Mouse (Mus musculus): ENCODE measurements at regions not wholly inside any gene's neighbourhood (a gene's known extent, or its start where the extent isn't known, plus 50 kb on each side); places are given as distances from the start of the nearest gene placed in this dataset.

GRCm38 (mm10) chr9:47358400-47358767 lies 171.6 kb upstream of the Cadm1 start:
- WGBS, result 43% methylated on average over 4 of the region's 4 CpGs
- Histone ChIP-seq H3K4me2 (0 out of 2 replicates have a peak overlapping the region, but pooled peaks have one; percentile 6), H3K9me3 (no peaks in the 10 kb centered on the region), H3K27me3 (0 out of 2 replicates have a peak, but pooled peaks cover 5% of the 10 kb centered on the region), H3K36me3 (no peaks in the 10 kb centered on the region), H3K4me3 (no peak overlapping the region), H3K4me1 (replicated peaks) (peaks cover 26% of the 10 kb centered on the region), H3K9ac (no peak overlapping the region), H3K27ac (replicated peaks) (no peak overlapping the region)
- ATAC-seq (ENCODE audit: low FRiP score, low read depth), result no peak; the same call in 1 of the 2 replicates

GRCm38 (mm10) chr9:47363086-47363485 lies 166.9 kb upstream of the Cadm1 start:
- Histone ChIP-seq H3K4me3 (no peak overlapping the region), H3K4me2 (no peak overlapping the region), H3K27me3 (0 out of 2 replicates have a peak, but pooled peaks cover 5% of the 10 kb centered on the region), H3K9ac (no peak overlapping the region), H3K36me3 (no peaks in the 10 kb centered on the region), H3K27ac (replicated peaks) (no peak overlapping the region), H3K4me1 (replicated peaks) (peaks cover 27% of the 10 kb centered on the region), H3K9me3 (no peaks in the 10 kb centered on the region)
- WGBS, result 7% methylated on average over 11 of the region's 11 CpGs
- no peak for ATAC-seq (ENCODE audit: low FRiP score, low read depth)

DNA sequence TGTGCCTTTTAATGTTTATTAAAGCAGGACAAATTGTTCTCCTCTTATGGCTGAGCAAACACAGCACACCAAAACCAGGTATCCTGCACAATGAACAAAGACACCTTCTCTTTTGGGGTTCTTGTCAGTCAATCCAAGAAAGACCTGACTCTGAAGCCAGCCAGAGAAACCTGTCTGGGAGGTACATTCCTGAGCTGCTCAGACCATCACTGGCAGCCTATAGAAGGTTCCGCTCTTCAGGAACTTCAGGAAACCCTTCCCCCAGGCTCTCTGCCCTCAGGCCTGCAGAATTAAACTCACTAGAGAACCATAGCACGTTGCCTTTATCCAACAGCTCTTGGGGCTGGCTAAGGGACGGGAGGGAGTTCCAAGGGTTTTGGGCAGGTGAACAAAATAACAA lies 165.2 kb upstream of the Cadm1 start:
- ATAC-seq (ENCODE audit: low FRiP score, low read depth), result no peak
- no peak overlapping the region for H3K4me3 ChIP-seq
- WGBS, result 78% methylated on average over 3 of the region's 3 CpGs

GRCm38 (mm10) chr9:47367266-47367957 lies 162.6 kb upstream of the Cadm1 start:
- Histone ChIP-seq H3K4me3 (peak overlapping the region; percentile 30), H3K4me1 (replicated peaks) (peaks cover 26% of the 10 kb centered on the region), H3K27me3 (no peaks in the 10 kb centered on the region), H3K27ac (replicated peaks) (no peak overlapping the region; the same call in 1 of the 2 replicates), H3K9me3 (no peaks in the 10 kb centered on the region), H3K36me3 (no peaks in the 10 kb centered on the region), H3K9ac (no peak overlapping the region), H3K4me2 (peak overlapping the region; percentile 64)
- 4% methylated on average over 17 of the region's 17 CpGs for WGBS
- peak; percentile 56; the same call in 1 of the 2 replicates for ATAC-seq (ENCODE audit: low FRiP score, low read depth)

More for the DNA sequence above, 165.2 kb upstream of the Cadm1 start:
- H3K9ac ChIP-seq, result no peak overlapping the region
- H3K27ac ChIP-seq (replicated peaks), result no peak overlapping the region
- H3K36me3 ChIP-seq, result no peaks in the 10 kb centered on the region
- H3K27me3 ChIP-seq, result 0 out of 2 replicates have a peak, but pooled peaks cover 5% of the 10 kb centered on the region
- H3K4me1 ChIP-seq (replicated peaks), result peaks cover 26% of the 10 kb centered on the region
- H3K4me2 ChIP-seq, result no peak overlapping the region
- no peaks in the 10 kb centered on the region for H3K9me3 ChIP-seq

DNA sequence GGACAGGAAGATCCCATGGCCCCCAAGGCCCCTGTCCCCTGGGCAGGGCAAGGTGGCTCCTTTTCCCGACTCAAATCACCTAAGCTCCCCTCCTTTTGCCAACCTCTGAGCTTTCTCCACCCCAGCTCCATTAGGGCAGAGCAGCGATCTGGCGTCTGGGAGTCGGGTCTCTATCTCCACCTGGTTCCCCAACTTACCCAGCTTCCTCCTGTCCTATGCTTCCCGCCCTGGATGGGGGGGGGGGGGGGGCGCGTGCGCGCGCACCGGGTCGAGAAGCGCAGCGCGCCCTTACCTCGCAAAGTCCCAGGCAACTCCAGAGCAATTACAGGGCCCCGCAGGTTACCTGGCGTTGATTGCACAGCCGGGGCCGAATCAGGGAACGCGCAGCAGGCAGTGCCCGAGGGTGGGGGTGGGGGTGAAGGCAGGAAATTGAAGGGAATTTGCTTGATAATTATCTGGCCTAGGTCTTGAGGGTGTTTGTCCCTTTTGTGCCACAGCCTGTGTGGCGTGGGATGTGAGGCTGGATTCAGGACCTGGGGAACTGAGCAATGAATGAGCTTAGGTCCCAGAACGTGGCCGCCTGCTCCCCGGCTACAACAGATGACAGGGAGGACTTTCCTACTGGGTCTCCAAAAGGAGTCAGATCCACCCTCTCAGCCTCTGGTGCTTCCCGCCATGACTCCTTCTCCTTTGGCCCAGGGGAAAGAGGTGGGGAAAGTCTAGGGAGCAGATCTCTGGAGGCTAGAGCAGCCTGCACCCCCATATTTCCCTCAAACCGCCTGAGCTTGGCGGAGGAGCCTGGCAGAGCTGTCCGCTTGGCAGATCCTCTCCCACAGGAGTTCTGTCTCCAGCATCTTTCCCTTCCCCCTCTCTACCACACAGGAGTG lies 161.7 kb upstream of the Cadm1 start:
- H3K27me3 ChIP-seq, result no peaks in the 10 kb centered on the region
- 0 out of 2 replicates have a peak overlapping the region, but pooled peaks have one; percentile 9 for H3K9ac ChIP-seq
- ATAC-seq (ENCODE audit: low FRiP score, low read depth), result peak; percentile 63; the same call in 1 of the 2 replicates
- H3K27ac ChIP-seq (replicated peaks), result no peak overlapping the region; the same call in 1 of the 2 replicates
- peaks cover 20% of the 10 kb centered on the region for H3K4me1 ChIP-seq (replicated peaks)
- H3K9me3 ChIP-seq, result no peaks in the 10 kb centered on the region
- peak overlapping the region; percentile 64 for H3K4me2 ChIP-seq
- H3K36me3 ChIP-seq, result no peaks in the 10 kb centered on the region
- 5% methylated on average over 24 of the region's 31 CpGs for WGBS
- peak overlapping the region; percentile 30 for H3K4me3 ChIP-seq

GRCm38 (mm10) chr9:47372296-47372695 lies 157.7 kb upstream of the Cadm1 start:
- no peak for ATAC-seq (ENCODE audit: low FRiP score, low read depth)
- H3K4me1 ChIP-seq (replicated peaks), result peaks cover 14% of the 10 kb centered on the region
- H3K4me3 ChIP-seq, result no peak overlapping the region
- H3K4me2 ChIP-seq, result no peak overlapping the region
- H3K9ac ChIP-seq, result no peak overlapping the region
- no peaks in the 10 kb centered on the region for H3K36me3 ChIP-seq
- H3K27me3 ChIP-seq, result no peaks in the 10 kb centered on the region
- H3K27ac ChIP-seq (replicated peaks), result no peak overlapping the region
- H3K9me3 ChIP-seq, result no peaks in the 10 kb centered on the region
- WGBS, result 84% methylated on average over 7 of the region's 7 CpGs

DNA sequence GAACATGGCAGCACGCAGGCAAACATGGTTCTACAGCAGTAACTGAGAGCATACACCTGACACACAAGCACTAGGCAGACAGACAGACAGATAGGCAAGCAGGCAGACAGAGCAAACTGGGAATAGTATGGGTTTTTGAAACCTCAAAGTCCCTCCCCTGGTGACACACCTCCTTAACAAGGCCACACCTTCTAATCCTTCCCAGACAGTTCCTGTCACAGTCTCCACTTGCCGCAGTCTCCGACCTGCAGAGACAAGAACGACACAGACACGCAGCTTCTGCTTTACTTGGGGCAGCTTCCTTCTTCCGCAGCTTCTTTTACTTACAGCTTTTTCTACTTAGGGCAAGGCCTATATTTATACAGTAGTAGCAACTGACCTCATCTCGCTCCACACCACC lies 155.9 kb upstream of the Cadm1 start:
- H3K27me3 ChIP-seq, result no peaks in the 10 kb centered on the region
- H3K4me2 ChIP-seq, result no peak overlapping the region
- H3K9ac ChIP-seq, result no peak overlapping the region
- H3K36me3 ChIP-seq, result no peaks in the 10 kb centered on the region
- no peak for ATAC-seq (ENCODE audit: low FRiP score, low read depth)
- WGBS, result 95% methylated on average over 7 of the region's 7 CpGs
- H3K27ac ChIP-seq (replicated peaks), result no peak overlapping the region
- no peaks in the 10 kb centered on the region for H3K4me1 ChIP-seq (replicated peaks)
- no peaks in the 10 kb centered on the region for H3K9me3 ChIP-seq
- H3K4me3 ChIP-seq, result no peak overlapping the region

- Histone ChIP-seq H3K9ac (no peak overlapping the region), H3K4me2 (no peak overlapping the region), H3K36me3 (no peaks in the 10 kb centered on the region), H3K27me3 (no peaks in the 10 kb centered on the region), H3K9me3 (no peaks in the 10 kb centered on the region), H3K4me1 (replicated peaks) (0 out of 2 replicates have a peak, but pooled peaks cover 4% of the 10 kb centered on the region), H3K4me3 (no peak overlapping the region), H3K27ac (replicated peaks) (no peak overlapping the region)
- ATAC-seq (ENCODE audit: low FRiP score, low read depth), result no peak
- WGBS, result 96% methylated on average over 1 of the region's 1 CpGs
Observed at GRCm38 (mm10) chr9:47376645-47377044, 153.3 kb upstream of the Cadm1 start.

GRCm38 (mm10) chr9:47378541-47378940 lies 151.4 kb upstream of the Cadm1 start:
- H3K27me3 ChIP-seq, result no peaks in the 10 kb centered on the region
- no peak overlapping the region for H3K4me2 ChIP-seq
- H3K9me3 ChIP-seq, result no peaks in the 10 kb centered on the region
- H3K9ac ChIP-seq, result no peak overlapping the region
- H3K27ac ChIP-seq (replicated peaks), result no peak overlapping the region
- ATAC-seq (ENCODE audit: low FRiP score, low read depth), result no peak
- H3K4me1 ChIP-seq (replicated peaks), result 0 out of 2 replicates have a peak, but pooled peaks cover 4% of the 10 kb centered on the region
- WGBS, result 89% methylated on average over 5 of the region's 5 CpGs
- no peak overlapping the region for H3K4me3 ChIP-seq
- H3K36me3 ChIP-seq, result no peaks in the 10 kb centered on the region

GRCm38 (mm10) chr9:47380361-47380760 lies 149.6 kb upstream of the Cadm1 start:
- Histone ChIP-seq H3K27ac (replicated peaks) (no peak overlapping the region), H3K4me2 (no peak overlapping the region), H3K9ac (no peak overlapping the region), H3K4me3 (no peak overlapping the region), H3K4me1 (replicated peaks) (peaks cover 16% of the 10 kb centered on the region), H3K27me3 (no peaks in the 10 kb centered on the region), H3K36me3 (no peaks in the 10 kb centered on the region), H3K9me3 (no peaks in the 10 kb centered on the region)
- ATAC-seq (ENCODE audit: low FRiP score, low read depth), result no peak
- 63% methylated on average over 7 of the region's 7 CpGs for WGBS

DNA sequence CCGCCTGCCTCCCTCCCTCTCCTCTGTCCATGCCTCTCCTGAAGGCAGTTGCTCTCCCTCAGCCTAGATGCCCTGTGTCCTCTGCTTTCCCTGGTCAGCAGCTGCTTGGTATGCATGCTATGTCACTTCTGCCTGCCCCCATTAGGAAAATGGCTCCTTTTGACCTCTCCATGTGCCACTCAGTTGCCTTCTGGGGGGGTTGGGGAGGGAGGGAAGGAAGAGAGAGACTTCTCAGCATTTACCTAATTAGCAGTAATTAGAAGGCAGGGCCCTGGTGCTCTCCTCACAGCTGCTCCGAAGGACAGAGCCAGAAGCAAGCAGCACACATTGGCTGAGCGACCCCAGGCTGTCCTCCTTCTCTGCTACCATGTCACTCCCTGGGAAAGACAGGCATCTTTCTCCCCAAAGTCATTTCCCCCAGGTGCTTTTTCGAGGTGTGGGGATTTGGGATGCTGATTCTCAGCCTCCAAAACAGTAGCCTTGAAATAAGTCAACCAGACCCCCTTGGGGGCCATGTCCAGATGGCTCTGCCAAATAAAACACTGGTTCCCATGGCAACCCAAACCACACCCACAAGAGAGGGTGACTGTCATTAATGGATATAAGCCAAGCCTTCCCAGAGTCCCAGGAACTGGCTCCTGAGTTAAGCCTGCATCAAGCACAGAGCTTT lies 145.7 kb upstream of the Cadm1 start:
- ATAC-seq (ENCODE audit: low FRiP score, low read depth), result peak; percentile 30; the same call in 1 of the 2 replicates
- H3K9me3 ChIP-seq, result no peaks in the 10 kb centered on the region
- no peaks in the 10 kb centered on the region for H3K36me3 ChIP-seq
- peaks cover 36% of the 10 kb centered on the region for H3K4me1 ChIP-seq (replicated peaks)
- H3K27ac ChIP-seq (replicated peaks), result no peak overlapping the region
- WGBS, result 28% methylated on average over 4 of the region's 4 CpGs
- H3K4me3 ChIP-seq, result no peak overlapping the region
- no peaks in the 10 kb centered on the region for H3K27me3 ChIP-seq
- no peak overlapping the region for H3K4me2 ChIP-seq
- H3K9ac ChIP-seq, result no peak overlapping the region
